Mouse (Mus musculus) layer of hippocampus, postnatal 10 days (tissue): Measurements from ENCODE around the gene Mrpl9. TPM values are rescaled to one million over a fixed set of nuclear protein-coding genes. Genes with fewer than 3 reads are reported as not detected.
A peak's percentile ranks its signal among the peaks of the same experiment; 100 is the strongest.

Experiments
- DNase-seq, 2 experiments: peaks; one replicate each; pipeline ENCODE4 v3.0.0; 2021; ENCODE audit warnings: low spot score in 2 of 2
- total RNA-seq, 2 experiments: library from RNA; stranded (reverse); gene quantifications; 2 replicates each; pipeline ENCODE4 v1.2.3; 2021

The Mrpl9 gene
- total RNA-seq, 2 experiments from 2014 or later: 45.3 to 48.8 TPM

DNA sequence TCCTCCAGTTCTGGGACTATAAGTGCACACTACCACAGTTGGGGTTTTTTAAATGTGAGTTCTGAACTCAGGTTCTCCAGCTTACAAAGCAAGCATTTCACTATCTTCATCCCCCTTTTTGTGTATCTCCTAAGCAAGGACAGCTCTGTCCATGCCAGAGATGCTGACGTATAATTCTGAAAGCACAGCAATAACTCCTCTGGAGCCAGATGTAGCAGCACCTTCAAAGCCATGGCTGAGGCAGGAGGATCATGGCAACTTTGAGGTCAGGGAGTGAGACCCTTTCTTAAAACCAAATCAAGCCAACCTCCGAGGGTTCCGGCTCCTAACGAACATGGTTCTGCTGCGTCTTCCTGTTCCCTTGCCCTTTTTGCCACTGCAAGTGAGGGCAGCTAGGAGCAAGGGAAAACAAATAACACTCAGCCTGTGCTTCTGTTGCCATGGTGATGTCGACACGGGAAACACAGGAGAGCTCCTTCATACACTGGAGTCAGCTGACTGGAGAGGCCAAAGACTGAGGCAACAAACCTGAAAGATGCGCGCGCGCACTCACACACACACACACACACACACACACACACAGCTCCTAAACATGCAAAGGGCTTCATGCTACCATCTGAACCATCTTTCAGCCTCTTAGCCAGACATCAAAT is 20.9 kb downstream of the Mrpl9 start:
- peak; percentile 20 to 38 for DNase-seq

DNA sequence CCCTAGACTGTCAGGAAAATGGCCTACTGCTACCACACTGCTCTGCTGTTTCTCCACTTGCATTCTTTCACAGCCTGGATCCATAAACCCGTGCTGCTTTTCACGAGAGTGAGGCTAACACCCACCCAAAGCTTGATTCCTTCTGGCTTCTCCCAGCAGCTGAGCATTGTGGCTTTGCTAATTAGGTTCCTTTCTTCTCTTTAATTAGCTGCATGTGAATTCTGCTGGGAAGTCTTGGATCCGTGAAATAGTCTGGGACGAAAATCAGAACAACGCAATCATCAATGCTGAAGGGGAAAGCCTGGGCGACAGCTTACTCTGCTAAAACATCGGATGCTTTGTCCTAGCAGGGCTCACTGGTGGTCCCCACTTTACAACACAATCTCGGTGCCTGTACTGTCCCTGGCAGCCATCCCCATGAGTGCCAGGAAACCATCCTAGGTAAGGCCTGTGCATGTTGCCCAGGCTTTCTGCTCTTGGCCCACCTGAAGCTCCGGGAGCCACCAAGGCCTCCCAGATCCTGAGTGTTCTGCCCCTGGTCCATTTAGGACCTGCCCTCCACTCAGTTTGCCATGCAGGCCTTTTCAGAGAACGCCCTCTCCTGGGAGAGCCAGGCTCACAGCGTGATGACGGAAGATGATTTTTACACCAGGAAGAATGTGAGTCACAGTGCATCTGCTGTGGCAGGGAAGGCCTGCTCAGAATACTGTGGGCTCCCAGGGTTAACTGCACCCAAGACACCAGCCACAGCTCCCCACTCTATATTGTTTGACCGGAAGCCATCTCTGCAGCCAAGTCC is 22.7 kb downstream of the Mrpl9 start:
- DNase-seq: peak; percentile 57 to 68

DNA sequence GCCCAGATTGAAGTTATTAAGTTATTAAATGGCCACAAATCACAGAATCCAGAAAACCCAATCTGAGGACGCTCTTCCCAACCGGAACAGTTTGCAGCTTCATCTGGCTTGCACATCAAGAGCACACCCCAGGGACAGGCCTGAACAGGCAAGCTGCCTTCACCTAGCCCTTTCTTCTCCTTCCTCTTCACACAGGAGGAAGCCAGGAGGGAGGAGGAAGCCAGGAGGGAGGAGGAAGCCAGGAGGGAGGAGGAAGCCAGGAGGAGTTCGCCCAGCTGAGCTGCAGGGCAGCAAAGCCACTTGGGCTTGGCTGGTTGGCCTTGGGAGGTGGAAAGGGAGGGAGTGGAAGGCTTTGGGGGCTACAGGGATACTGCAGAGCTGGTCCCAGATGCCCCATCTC is 25.8 kb downstream of the Mrpl9 start:
- DNase-seq: no peak

DNA sequence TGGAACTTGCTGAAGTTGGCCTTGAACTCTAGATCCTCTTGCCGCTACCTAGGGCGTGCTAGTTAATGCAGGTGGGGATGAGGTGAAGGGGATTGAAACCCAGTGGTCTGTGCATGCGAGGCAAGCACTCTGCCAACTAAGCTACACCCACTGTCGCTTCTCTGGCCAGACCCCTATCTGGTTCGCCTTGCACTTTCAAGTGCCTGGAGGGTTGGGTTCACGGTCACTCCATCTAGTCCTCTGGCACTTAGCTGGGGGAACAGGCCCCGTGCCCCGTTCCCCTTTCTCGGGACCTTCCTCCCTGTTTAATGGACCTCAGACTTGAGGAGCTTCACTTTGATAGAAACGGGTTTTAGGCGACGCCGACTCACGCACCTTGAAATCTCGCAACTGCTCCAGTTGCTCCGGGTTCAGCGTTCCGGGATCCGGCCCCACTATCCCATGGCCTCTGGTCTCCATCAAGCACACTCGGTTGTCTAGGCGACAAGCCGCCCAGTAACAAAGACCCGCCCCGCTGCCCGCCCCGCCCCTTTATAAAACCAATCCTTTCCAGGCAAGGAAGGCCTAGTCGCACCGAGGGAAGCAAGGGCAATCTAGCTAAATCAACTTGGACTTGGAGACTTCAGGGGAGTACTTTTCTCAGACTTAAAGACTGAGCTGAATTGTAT is 29.5 kb downstream of the Mrpl9 start:
- DNase-seq: no peak

DNA sequence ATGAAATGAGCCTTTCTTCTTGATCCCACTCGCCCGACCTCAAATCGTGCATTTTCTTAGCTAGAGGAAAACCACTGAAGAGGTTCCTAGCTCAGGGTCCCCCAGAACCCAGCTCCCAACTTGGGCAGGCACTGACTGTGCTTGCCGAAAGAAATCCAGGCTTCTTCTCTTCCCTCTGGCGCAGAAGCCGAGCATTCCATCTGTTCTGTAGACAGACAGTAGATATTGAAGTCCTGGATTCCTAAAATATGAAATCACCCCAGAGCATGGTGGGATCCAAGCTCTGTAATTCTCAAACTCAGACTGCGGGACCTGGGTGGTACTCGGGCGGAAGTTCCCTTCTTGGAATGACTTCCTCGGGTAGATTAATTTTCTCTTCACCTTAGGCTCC is 30.0 kb downstream of the Mrpl9 start:
- no peak for DNase-seq

DNA sequence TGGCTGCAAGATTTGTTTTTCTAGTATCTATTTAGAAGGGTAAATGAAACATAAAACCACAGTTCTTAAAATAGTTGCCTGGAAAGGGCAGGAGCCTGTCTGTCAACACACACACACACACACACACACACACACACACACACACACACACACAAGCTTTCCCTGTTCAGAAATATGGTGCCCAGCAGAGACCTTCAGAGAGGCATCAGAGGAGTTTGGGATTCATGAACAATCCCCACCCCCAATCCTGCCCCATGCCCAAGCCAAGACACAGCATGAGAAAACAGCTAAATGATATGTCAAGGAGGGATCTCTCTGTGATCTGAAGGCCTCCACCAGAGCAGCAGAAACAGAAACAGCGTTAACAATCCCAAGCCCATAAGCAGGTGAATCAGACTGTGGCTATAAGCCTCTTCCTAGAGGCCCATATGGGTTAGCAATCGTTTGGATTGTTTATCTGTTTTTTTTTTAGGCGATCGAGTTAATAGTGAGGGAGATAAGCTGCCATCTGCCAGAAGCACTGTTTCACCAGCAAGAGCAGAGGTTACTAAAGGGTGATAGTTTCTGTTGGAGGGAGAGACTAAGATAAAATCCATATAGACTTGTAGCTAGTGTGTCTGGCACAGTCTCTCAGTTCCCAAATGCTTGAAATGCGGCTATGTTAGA is 30.6 kb downstream of the Mrpl9 start:
- DNase-seq: no peak

DNA sequence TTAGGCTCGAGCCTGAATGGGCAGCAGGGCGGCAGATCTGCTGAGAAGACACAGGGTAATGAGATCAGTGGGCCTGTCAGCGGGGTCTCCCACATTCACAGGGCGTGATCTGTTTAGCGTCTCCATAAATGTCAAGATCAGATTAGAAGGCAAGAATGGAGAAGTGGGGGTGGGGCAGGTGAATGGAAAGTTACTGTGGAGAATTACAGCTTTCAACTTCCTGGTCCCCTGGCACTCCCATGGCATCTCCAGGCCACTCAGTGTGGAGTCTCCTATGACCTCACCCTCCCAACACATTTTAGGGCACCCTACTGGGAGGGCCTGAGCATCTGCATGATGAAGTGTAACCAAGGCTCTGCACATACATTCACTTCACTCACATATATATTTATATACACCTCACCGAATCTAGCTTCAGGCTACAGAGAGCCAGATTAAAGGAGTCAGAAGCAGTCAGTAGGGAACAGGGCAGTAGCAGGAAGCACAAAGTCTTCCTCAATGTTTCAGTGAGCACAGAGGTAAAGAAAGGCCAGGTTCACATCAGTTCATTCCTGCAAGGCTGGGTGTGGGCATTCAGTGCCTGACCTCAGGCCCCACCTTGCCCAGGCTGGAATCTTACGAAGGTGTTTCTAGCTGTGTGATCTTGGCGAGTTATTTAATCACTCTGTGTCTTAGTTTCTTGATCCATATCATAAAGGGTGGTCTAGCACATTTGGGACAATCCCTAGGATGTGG is 33.4 kb downstream of the Mrpl9 start:
- DNase-seq: no peak

DNA sequence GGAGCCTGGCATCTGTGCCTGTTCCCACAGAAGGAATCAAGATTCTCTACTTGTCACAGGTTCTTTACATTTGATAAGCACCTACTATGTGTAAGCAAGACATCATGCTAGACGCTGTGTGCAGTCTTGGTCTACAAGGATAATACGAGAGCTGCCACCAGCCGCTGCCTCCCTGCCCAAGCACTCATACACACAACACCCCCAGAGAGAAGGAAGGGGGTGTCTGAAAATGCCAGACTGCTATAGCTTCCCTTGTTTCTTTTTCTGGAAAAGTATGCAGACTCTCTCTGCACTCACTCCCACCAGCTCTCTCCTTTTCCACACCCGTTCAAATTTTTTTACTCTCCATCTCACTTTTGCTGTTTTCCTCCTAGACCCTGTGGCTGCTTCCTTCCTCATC is 34.3 kb downstream of the Mrpl9 start:
- no peak for DNase-seq

DNA sequence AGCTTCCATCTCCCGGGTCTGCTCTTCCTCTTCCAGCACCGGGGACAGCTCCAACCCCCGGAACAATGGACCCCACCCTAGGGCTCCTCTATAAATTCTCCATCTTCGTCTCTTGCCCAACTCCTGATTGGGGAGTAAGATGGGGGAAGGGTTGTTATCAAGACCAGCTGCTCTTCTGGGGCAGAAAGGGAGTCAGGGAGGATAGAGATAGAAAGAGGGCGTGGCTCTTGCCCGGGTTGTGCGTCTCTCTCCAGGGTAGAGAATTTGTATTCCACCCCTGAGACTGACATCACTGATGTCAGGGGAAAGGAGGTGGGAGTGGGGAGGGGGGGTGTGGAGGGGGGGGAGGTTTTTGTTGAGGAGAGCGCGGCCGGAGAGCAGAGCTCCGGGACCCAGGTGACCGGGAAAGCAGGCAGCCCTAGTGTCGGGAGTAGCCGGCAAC is 34.9 kb downstream of the Mrpl9 start, which contains the start of gene Celf3:
TSS of gene Celf3 (plus strand) at position 315 of the 442 bp plus-strand sequence.
- peak; percentile 75 to 82 for DNase-seq

DNA sequence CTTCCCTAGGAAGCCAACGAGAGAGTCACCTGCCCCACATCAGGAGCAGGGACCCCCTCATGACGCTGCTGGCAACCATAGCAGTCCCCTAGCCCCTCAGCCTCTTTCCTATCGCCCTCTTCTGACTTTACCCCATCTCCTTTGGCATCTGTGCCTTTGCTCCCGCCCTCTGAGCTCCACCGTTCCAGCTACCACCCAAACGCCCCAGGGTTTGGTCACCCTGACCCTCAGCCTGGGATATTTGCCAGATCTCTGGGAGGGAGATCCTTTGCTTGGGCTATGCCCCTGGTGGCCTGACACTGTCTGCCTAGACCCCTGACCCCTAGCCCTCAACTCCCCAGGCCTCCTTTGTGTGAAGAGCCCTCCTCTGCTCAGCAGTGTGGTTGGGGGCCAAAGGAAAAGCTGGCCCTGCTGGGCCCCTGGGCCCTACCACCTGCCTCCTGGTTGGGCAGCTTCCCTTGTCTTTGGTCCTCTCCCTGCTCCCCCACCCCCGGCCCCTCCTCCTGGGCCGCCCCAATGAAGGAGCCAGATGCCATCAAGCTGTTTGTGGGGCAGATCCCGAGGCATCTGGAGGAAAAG is 35.6 kb downstream of the Mrpl9 start:
- no peak for DNase-seq

DNA sequence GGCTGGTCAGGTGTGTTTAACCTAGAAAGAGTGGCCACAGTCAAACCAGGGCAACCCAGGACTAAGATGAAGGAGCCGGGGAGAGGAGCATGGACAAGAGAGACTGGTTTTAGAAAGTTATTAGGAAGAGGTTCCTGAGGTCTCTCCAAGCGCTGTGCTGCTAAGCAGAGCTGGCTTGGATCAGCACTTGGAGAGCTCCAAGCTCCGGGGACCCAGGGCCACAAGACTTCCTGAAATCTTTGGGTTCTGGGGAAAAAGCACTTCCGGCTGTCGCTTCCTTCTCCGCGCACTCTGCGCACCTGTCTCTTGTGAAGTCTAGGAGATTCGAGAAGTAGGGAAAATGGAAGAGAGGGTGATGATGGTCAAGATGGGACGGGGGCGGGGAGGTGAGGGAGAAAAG is 36.4 kb downstream of the Mrpl9 start:
- no peak for DNase-seq

DNA sequence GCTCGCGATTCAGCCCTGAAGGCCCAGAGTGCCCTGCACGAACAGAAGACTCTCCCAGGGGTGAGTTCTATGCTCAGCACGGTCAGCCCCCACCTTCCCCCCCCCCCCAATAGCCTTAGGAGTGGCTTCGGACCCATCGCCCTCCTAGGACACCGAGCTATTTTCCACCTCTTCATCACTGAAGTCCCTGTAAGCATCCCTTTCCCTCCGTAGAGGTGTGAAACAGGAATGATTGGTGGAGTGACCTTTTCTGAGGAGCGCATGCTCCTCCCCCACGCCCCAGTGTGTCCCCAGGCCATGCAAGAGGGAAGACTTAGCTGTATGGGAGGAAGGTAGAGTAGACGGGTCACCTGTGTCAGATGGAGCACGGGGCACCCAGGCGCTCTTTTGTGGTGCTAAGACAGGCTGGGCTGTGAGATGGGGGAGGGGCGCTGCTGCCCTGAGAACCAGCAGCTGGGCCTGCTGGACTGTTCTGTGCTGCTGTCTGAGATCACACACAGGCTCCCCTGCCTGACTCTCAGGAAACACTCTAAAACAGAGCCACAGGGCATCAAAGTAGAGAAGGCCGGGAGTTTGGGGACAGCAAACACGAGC is 37.3 kb downstream of the Mrpl9 start, which contains the start of gene Riiad1:
TSS of gene Riiad1 (minus strand) at position 51 of the 594 bp plus-strand sequence.
- DNase-seq: no peak

DNA sequence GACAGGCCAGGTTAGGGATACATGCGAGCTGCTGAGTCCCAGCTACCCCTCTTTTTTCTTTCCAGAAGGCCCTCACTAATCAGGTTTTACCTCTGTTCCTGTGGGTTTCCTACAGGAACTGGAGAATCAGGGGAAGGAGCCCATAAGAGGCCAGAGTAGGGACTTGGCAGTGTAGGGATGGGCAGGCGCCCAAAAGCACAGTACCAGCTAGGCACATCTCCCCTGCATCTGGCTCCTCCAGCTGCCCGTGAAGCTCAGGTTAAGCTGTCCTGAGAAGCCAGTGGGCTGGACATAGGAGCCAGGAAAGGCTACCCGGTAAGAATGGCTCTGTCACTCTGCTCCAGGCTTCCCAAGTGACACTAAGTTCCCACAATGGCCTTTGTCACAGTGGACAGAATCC is 38.3 kb downstream of the Mrpl9 start:
- DNase-seq: no peak

DNA sequence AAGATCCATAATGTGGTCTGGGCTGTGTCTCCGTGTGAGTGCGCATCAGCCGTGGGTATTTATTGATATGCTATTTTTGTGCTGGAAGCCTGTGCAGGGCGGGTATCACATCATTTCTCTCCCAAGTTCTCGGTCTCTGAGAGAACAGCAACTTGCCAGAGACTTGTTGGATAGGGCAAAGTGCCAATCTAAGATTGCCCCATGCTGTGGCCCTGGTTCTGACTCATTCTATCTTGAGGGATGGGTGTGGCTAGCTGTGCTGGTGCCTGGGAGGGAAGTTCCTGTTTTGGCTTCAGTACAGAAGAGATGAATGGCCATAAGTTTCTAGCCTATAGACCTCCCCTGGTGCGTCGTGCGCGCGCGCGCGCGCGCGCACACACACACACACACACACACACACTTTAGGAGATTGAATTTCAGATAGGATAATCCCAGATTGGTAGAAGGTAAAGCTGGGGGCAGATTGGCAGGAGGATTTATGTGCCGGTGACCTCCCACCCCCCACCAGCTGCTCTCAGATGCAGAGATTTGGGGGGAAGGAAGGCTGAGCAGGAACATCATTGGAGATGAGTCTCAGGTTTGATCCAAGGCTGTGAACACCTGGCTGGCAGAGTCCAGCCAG is 39.8 kb downstream of the Mrpl9 start:
- no peak for DNase-seq

DNA sequence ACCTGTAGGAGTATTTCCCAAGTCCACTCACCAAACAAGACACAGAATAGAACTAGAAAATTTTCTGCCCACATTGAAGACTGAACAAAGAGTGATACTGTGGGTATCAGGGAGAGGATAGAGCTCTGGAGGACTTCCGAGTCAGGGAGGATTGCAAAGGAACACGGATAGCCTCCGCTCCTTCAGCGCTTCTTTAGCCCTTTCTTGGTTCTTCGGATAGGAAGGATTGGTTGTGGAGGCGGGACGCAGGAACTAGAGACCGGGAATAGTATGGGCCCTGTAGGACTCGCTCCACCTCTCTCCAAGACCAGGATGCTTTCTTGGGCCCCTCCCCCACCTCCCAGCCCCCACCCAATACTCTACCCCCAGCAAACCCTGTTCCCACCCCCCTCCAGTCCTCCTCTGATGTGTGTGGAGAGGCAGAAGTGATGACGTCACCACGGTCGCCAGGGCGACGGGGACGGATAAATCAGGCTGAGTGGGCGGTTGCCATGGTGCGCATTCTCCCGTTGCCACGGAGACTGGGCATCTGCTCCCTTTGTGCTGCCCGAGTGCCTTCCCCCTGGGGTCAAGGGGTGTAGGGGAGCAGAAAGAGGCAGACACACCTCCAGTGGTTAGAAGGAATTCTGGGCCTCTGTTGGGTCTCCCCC is 40.8 kb downstream of the Mrpl9 start:
- DNase-seq: peak; percentile 93 to 94

DNA sequence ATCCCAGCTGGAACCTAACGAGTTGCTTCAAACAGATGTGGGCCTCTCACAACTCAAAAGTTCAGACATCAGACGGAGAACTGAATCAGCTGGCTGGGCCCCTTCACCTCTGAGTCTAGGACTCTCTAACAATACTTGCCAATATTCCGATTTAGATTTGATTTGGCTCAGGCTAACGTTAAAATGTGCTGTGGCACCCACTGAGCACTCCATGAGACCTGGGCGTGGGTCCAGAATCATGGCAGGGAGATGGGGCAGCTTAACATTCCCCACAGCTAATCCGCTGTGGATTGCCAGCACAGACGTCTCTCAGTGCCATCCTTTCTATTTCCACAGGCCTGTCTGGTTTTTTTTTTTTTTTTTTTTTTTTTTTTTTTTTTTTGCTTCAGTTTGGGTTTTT is 42.8 kb downstream of the Mrpl9 start:
- DNase-seq: no peak

DNA sequence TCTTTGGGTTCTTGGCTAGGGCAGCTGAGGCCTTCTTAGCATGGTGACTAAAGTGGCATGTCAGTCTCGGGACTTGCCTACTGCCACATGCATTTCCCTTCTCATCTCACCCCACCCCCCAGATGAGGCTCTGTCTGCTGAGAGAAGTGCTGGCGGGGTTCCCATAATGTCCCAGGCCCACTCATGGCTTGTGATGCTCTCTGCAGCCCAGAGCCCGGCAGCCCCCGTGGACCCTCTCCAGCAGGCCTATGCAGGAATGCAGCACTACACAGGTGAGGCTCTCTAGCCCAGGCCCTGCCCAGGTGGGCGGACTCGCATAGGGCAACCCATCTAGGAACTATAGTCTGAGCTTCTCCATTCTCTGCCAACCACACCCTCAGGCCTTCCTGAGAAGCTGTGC is 44.5 kb downstream of the Mrpl9 start:
- no peak for DNase-seq

DNA sequence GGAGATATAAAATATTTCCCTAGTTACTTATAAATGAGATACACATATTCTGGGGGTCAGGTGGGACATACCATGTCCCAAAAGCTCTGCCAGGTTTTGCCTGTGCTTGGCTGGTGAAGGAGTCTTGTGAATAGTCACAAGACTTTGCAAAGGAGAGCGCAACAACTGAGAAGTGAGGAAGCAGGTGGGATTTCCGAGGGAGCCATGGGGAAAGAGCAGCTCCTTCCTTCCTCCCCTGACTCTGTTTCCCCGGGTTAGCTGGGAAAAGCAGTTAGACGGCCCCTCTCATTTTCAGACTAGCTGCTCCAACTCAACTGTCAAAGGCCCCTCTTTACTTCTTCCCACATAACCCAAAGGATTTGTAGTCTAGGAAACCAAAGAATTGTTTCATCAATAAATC is 54.0 kb downstream of the Mrpl9 start:
- no peak for DNase-seq
